Mouse (Mus musculus): ENCODE data around the gene Rimbp2. TPM values are rescaled to one million over a fixed set of nuclear protein-coding genes. Genes with fewer than 3 reads are reported as not detected.
A peak's percentile ranks its signal among the peaks of the same experiment; 100 is the strongest.

The Rimbp2 gene
- polyA plus RNA-seq (2012; rRNA removed) (0.27 and 0.30 TPM in 2 replicates), polyA plus RNA-seq (2014; fragmentation: Nextera tagmentation; extraction: Ambion mirVana) (0.03 and 0.11 TPM in 2 replicates)

DNA sequence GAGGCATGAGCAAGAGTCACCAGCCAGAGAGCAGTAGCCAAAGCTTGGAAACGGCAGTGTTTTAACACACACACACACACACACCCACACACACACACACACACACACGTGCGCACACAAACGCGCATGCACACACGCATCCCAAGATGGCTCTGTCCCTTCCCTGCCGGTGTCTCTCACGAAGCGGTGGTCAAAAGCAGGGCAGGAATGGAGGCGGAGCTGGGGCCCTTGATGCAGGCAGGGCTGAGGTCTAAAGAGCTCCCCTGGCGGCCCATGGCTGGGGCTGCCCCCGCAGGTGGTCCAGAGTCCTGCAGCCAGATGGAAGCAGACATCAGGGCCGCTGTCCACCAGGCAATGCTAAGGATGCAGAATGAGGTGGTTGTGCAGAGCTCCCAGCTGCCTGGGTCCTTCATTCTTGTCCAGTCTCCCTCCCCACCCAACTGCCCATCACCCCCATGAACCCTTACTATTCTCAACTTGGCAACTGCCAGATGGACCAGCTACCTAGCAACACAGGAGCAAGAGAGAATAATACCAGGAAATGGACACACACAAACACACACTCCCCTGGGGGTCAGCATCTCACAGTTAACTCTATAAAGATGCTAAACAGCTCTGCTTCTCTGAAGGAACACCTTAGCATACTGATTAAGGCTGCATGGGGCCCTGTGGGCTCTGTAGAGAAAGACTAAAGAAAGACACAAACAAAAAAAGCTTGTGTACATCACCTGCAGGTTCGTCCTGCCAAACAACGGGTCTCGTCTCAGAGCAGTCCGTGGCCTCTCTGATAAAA is at the start of gene Rimbp2:
Gene Rimbp2, minus strand, starts transcription at position 209 of the 793 bp plus-strand sequence.
- peak within 1 kb of the TSS; percentile 36 for H3K4me3 ChIP-seq (replicated peaks; ENCODE audit: low read length)
- H3K36me3 ChIP-seq (ENCODE audit: control insufficient read depth, insufficient read depth, low read length): no peaks in the 10 kb centered on the region
- H3K27me3 ChIP-seq (ENCODE audit: control insufficient read depth, insufficient read depth, low read length): 0 out of 2 replicates have a peak, but pooled peaks cover 5% of the 10 kb centered on the region
- peak within 1 kb of the TSS; percentile 68 for H3K4me2 ChIP-seq (replicated peaks; ENCODE audit: low read depth, low read length, severe bottlenecking)
- 0 out of 2 replicates have a peak within 1 kb of the TSS, but pooled peaks have one; percentile 16 for H3K9ac ChIP-seq (ENCODE audit: low read depth, low read length, severe bottlenecking)
- ATAC-seq (ENCODE audit: low FRiP score, low read depth) (no peak), DNase-seq (ENCODE audit: low spot score) (no peak)
- WGBS: 12% methylated on average over 17 of the region's 17 CpGs
- H3K27ac ChIP-seq (replicated peaks; ENCODE audit: low read depth, low read length): no peak within 1 kb of the TSS
- no peak for TF ChIP-seq POLR2A (IDR thresholded peaks at IDR 0.05; ENCODE audit: borderline replicate concordance, extremely low read depth, insufficient read depth, insufficient read length)
- no peaks in the 10 kb centered on the region for H3K9me3 ChIP-seq (ENCODE audit: control insufficient read depth, low read length)
- no peaks in the 10 kb centered on the region; the same call in 1 of the 2 replicates for H3K4me1 ChIP-seq (ENCODE audit: control insufficient read depth, insufficient read depth, low read length)

DNA sequence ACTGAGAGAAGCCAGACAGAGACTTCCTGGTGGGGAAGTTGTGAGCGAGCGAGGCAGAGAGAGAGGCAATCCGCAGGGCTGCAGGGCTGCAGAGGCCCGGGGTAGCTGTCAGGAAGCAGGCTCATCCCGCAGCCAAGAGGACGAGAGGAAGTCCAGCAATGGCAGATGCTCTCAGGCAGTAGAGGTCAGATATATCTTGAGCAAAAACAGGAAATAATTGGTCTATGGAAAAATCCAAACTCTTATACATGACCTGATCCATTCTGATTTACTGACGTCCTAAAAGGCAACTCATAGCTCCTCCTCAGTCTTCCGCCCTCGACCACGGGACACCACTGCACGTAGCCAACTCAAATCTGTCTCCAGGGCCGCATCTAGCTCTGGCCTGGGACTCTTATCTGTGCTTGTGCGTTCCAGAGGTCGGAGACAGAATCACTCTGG is 49.3 kb upstream of the Rimbp2 start:
- no peak for DNase-seq (ENCODE audit: low spot score)
- Histone ChIP-seq H3K36me3 (ENCODE audit: control insufficient read depth, insufficient read depth, low read length) (peaks cover 7% of the 10 kb centered on the region; the same call in 1 of the 2 replicates), H3K4me2 (replicated peaks; ENCODE audit: low read depth, low read length, severe bottlenecking) (no peak overlapping the region)

GRCm38 (mm10) chr5:129000706-129001468 is 47.6 kb upstream of the Rimbp2 start:
- no peak overlapping the region for H3K4me3 ChIP-seq (replicated peaks; ENCODE audit: low read length)
- whole genome bisulfite sequencing: 62% methylated on average over 8 of the region's 8 CpGs
- H3K4me2 ChIP-seq (replicated peaks; ENCODE audit: low read depth, low read length, severe bottlenecking): no peak overlapping the region
- H3K27me3 ChIP-seq (ENCODE audit: control insufficient read depth, insufficient read depth, low read length): no peaks in the 10 kb centered on the region
- H3K4me1 ChIP-seq (ENCODE audit: control insufficient read depth, insufficient read depth, low read length): no peaks in the 10 kb centered on the region
- TF ChIP-seq POLR2A (IDR thresholded peaks at IDR 0.05; ENCODE audit: borderline replicate concordance, extremely low read depth, insufficient read depth, insufficient read length): no peak
- H3K27ac ChIP-seq (replicated peaks; ENCODE audit: low read depth, low read length): no peak overlapping the region
- H3K36me3 ChIP-seq (ENCODE audit: control insufficient read depth, insufficient read depth, low read length): peaks cover 7% of the 10 kb centered on the region; the same call in 1 of the 2 replicates
- no peak for DNase-seq (ENCODE audit: low spot score)
- no peak overlapping the region for H3K9ac ChIP-seq (ENCODE audit: low read depth, low read length, severe bottlenecking)
- no peaks in the 10 kb centered on the region for H3K9me3 ChIP-seq (ENCODE audit: control insufficient read depth, low read length)
- ATAC-seq (ENCODE audit: low FRiP score, low read depth): no peak

More for the DNA sequence above, 49.3 kb upstream of the Rimbp2 start:
- Histone ChIP-seq H3K9me3 (ENCODE audit: control insufficient read depth, low read length) (no peaks in the 10 kb centered on the region), H3K27me3 (ENCODE audit: control insufficient read depth, insufficient read depth, low read length) (no peaks in the 10 kb centered on the region), H3K27ac (replicated peaks; ENCODE audit: low read depth, low read length) (no peak overlapping the region), H3K4me3 (replicated peaks; ENCODE audit: low read length) (no peak overlapping the region), H3K9ac (ENCODE audit: low read depth, low read length, severe bottlenecking) (no peak overlapping the region), H3K4me1 (ENCODE audit: control insufficient read depth, insufficient read depth, low read length) (peaks cover 7% of the 10 kb centered on the region)
- no peak for ATAC-seq (ENCODE audit: low FRiP score, low read depth)
- 64% methylated on average over 14 of the region's 14 CpGs for WGBS
- TF ChIP-seq POLR2A (IDR thresholded peaks at IDR 0.05; ENCODE audit: borderline replicate concordance, extremely low read depth, insufficient read depth, insufficient read length): no peak

DNA sequence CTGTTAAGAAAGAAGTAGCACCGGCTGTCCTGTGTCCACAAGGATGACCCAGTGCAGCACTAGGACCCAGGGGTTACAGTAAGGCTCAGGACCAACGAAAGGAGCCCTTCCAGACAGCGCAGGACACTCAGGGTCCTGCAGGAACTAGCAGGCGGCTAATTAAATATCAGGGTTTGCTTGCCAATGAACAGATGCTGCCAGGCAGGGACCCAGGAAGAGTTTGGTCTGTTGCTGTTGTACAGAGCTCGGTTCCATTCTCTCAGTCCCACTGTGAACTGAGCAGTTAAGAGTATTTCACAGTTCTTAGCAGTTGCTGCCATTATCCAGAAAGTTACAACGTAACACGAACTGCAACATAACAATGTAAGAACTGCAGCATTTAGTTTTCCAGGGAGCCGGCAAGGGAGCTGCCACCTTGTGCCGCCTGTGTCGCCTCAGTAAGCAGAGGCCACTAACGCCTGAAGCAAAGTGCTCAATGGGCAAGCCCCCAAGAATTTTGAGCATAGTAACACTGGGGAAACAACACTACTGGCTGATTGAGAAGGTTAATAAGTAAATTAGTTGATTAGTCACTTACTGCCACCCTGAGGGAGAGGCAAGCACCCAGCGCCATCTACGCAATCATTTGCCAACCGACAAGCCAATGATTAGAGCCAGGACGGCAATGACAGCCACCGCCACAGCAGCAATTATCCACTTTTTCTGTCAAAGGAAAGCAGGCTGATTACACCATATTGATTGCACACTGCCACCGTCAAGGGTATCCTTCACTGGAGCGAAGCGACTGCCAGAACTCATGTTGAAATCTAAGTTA is 34.1 kb upstream of the Rimbp2 start:
- no peak overlapping the region for H3K27ac ChIP-seq (replicated peaks; ENCODE audit: low read depth, low read length)
- no peak overlapping the region for H3K4me3 ChIP-seq (replicated peaks; ENCODE audit: low read length)
- H3K9ac ChIP-seq (ENCODE audit: low read depth, low read length, severe bottlenecking): no peak overlapping the region
- 79% methylated on average over 19 of the region's 19 CpGs for WGBS
- peaks cover 45% of the 10 kb centered on the region for H3K36me3 ChIP-seq (ENCODE audit: control insufficient read depth, insufficient read depth, low read length)
- no peak overlapping the region for H3K4me2 ChIP-seq (replicated peaks; ENCODE audit: low read depth, low read length, severe bottlenecking)
- H3K9me3 ChIP-seq (ENCODE audit: control insufficient read depth, low read length): no peaks in the 10 kb centered on the region
- no peak for TF ChIP-seq POLR2A (IDR thresholded peaks at IDR 0.05; ENCODE audit: borderline replicate concordance, extremely low read depth, insufficient read depth, insufficient read length)
- DNase-seq (ENCODE audit: low spot score) (no peak), ATAC-seq (ENCODE audit: low FRiP score, low read depth) (no peak)
- H3K4me1 ChIP-seq (ENCODE audit: control insufficient read depth, insufficient read depth, low read length): no peaks in the 10 kb centered on the region
- H3K27me3 ChIP-seq (ENCODE audit: control insufficient read depth, insufficient read depth, low read length): no peaks in the 10 kb centered on the region

Measured in limb, embryonic 14.5 days (tissue).